Mouse (Mus musculus) retina, postnatal 1 day (tissue): ENCODE data around the gene Hoxd13.
A peak's percentile ranks its signal among the peaks of the same experiment; 100 is the strongest.

Source experiments
- DNase-seq: peaks from one replicate; pipeline ENCODE4 v3.0.0-alpha.2; 2012

The Hoxd13 gene

DNA sequence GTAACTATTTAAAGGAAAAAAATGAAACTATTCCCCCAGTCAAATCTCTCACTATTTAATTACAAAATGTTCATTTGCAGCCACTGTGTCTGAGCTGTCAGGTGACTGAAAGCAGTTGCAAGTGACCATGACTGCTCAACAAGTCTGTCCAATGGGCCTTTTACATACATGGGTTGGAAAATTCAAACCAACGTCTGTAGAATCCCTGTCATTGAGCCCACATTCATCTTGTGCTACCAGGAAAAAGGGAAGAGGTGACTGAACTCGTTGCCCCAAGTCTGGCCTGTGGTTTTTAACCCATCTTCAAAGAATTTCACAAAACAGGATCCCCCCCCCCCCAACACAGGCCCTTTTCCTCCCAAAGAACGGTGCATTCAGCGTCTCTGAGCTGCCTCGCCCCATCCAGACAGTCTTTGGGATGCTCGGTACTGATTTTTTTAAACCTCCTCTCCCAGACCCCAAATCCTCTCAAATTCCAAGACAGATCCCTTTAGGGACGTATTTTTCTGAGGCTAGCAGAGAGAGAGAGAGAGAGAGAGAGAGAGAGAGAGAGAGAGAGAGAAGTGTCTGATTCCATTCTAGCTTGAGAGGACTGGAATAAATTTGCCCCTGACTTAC is 27.8 kb downstream of the Hoxd13 start:
- DNase-seq: no peak

DNA sequence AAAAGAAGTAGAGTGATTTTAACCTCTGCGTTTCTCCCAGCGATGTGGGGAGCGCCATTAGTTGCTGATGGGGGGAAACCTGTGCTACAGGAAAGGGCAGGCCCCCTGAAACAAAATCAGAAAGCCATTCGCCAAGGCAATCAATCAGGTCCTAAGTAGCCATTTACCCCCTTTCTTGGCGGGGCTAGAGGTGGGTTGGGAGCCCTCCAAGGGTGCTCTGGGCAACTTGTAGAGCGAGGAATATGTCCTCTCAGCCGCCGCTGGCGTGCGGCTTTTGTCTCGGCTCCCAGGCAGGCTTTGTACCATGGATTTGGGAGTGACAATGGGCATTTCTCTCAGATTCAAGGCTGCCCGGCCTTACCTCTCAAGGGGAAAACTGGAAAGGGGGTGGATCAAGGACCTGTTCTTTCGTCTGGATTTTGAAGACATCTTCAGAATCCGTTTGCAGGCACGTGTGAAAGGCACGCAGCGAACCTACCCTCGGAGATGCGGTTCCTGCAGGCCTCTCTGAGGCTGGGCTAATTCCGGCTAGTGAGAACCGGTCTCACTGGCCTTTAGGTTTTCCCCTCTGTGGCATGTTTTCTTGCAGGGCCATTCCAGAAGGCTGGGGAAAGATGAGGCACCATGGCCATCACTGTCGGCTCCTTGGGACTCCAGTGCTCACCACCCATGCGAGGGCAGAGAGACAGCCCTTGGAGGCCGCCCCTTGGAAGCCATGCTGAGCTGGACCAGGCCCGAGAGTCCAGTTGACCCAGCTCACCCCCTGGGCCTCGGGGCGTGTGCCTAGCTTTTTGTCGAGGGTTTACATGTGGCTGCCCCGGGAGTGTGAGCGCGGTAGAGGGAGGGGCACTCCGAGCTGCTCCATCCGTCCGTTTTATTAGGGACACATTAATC is 28.6 kb downstream of the Hoxd13 start:
- DNase-seq: no peak

DNA sequence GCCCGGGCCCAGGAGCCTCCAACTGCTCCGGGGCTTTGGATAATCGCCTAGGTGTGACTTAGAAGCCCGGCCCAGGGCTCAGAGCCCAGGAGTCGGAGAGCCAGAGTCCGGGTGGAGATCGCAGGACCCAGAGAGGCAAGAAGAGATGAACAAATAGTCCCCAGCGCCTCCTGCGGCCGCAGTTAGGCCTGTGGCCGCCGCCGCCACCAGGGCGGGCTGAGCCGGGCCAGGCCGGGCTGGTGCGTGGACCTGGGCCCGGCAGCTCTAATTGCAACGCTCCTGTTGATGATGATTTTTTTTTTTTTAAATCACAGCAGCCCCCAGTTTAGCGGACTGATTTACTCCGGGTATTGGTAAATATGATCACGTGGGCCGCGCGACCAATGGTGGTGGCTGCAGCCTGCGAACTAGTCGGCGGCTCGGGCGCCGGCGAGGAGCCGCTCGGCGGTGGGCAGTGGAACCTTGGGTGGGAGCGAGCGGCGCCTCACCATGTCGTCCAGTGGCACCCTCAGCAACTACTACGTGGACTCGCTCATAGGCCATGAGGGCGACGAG is 29.5 kb downstream of the Hoxd13 start, which contains the start of gene Hoxd9:
Hoxd9 (plus strand) TSS at position 161 of the 555 bp plus-strand sequence.
- peak; percentile 68 for DNase-seq

DNA sequence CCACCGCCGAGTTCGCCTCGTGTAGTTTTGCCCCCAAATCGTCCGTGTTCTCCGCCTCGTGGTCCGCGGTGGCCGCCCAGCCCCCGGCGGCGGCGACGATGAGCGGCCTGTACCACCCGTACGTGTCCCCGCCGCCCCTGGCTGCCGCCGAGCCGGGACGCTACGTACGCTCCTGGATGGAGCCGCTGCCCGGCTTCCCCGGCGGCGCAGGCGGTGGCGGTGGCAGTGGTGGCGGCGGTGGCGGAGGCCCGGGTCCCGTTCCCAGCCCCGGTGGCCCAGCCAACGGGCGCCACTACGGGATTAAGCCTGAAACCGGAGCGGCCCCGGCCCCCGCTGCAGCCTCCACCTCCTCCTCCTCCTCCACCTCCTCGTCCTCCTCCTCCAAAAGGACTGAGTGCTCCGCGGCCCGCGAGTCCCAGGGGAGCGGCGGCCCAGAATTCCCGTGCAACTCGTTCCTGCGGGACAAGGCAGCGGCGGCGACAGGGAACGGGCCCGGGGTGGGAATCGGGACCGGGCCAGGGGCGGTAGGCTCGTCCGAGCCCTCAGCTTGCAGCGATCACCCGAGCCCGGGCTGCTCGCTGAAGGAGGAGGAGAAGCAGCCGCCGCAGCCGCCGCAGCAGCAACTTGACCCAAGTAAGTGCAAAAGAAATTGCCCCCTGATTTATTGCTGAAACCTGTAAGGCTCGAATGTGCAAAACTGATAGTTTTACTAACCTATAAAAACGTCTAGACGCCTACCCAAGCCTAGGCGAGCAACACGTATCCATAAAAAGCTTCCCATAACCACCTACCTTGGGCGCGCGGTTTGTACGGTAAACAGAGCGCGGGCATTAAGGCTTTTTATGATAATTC is 30.3 kb downstream of the Hoxd13 start:
- DNase-seq: no peak

- DNase-seq: no peak
Observed at GRCm38 (mm10) chr2:74699053-74699430, 30.9 kb downstream of the Hoxd13 start.

DNA sequence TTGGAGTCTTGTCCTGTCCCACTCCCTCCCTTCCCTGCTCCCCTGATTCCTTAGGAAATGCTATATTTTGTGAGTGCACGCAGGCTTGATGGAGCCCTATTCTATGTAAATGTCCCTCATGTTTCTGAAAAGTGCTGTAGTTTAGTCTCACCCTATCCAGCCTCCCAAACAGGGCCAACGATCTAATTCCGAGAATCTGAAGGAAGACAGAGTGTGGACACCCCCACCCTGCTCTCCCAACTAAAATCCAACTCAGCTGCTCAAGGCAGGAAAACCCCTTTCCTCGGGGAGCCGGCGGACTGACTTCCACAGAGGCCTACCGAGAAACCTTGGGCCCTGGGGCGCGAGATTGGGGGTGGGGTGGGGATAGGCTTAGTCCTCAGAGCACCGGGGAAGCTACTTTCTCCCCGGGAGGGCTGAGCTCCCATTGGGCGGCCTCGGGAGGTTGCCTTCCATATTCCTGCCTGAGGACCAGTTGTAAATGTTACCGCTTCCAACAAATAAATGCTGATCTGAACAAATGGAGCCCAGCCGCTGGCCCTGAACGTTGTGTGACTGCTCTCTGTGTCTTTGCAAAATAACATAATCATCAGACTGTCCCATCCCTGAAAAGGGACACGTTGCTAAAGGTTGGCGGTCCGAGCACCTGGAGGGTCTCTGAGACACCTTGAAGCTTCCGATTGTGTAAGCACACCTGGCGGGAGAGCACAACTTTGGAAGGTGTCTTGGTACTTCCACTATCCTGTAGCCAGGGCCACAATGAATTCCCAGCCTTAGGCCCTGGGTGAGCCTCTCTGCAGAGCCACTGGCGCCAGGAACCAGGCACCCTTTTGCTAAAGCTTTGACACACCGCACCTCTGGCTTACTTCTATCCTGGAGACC is 31.8 kb downstream of the Hoxd13 start:
- DNase-seq: no peak

GRCm38 (mm10) chr2:74700546-74701112 is 32.5 kb downstream of the Hoxd13 start:
- no peak for DNase-seq

GRCm38 (mm10) chr2:74701949-74702819 is 34.1 kb downstream of the Hoxd13 start:
- DNase-seq: peak; percentile 82

DNA sequence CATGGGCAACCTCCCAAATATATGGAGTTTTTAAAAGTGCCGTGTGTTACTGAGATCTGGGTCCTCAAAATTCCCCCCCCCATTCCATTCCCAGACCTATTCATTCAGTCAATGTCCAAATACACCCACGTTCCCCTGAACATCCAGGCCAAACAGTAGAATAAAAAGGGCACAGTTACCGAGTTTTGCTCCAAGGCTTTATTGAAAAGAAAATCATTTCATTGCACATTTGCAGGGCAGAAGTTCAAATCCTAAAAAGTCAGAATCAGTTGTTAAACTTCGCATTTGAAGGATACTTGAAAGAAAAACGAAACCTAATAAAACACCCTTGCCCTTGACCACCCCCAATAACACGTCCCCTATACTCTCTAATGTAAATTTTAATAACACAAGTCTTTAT is 34.7 kb downstream of the Hoxd13 start:
- no peak for DNase-seq

DNA sequence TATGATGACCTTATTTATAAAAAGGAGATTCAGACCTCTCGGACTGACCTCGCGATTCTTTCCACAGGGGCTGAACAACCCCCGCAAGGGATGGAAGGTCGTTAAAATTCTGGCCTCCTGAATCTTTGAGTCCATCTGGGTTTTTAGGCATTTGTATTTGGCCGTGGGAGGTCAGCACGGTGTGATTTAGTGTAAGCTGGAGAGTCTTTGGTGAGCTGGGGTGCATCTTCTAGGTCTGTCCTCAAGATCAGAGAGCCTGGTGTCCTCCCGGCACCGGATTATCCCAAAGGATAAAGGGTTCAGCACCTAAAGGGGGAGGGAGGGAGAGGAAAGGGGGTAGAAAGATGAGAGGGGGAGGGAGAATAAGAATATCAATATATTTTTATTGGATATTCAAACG is 35.2 kb downstream of the Hoxd13 start:
- DNase-seq: no peak

GRCm38 (mm10) chr2:74703720-74704392 is 35.7 kb downstream of the Hoxd13 start:
- no peak for DNase-seq

- DNase-seq: peak; percentile 69
Observed at GRCm38 (mm10) chr2:74704393-74704998, 36.4 kb downstream of the Hoxd13 start, which contains the start of gene Hoxd8. TSS of gene Hoxd8 (plus strand) at chr2:74704615.

DNA sequence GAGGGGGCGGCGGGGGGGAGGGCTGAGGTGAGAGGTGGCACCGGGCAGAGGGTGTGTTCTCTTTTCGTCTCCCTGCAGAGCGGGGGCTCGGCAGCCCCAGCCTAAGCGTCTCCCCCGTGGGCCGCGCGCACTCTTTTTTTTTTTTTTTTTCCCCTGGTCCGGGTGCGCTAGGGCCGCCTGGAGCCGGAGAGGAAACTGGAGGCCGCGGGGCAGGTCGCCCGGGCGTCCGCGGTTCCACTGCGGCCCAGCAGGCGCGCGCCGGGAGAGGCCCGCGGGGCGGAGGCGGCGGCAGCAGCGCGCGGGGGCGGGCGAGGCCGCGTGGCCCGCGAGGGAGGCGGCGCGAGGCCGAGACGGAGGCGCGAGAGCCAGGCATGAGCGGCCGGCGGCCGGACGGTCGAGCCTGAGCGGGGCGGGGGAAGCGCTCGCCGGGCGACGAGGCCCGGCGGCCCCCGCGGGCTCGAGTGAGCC is 36.9 kb downstream of the Hoxd13 start:
- no peak for DNase-seq

GRCm38 (mm10) chr2:74705467-74706089 is 37.5 kb downstream of the Hoxd13 start:
- no peak for DNase-seq

- DNase-seq: no peak
Observed at GRCm38 (mm10) chr2:74706393-74706960, 38.4 kb downstream of the Hoxd13 start.

DNA sequence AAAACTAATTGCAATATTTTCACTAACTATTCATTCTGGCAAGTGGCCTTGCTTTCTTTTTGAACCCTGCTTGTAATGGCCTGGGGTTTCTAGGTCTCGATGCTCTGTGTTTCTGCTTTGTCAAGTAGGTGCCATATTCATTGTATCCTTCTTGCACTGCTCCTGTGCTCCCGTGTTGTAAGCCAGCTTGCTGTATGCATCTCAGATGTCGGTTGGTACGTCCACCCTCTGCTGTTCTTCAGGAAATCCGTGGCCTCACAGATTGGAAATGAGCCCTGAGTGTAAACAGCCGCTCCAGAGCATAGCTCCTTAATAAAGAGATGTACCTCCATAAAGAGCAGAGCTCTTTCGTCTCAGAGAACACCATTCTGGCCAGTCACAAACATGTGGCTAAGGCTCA is 39.5 kb downstream of the Hoxd13 start:
- DNase-seq: no peak

DNA sequence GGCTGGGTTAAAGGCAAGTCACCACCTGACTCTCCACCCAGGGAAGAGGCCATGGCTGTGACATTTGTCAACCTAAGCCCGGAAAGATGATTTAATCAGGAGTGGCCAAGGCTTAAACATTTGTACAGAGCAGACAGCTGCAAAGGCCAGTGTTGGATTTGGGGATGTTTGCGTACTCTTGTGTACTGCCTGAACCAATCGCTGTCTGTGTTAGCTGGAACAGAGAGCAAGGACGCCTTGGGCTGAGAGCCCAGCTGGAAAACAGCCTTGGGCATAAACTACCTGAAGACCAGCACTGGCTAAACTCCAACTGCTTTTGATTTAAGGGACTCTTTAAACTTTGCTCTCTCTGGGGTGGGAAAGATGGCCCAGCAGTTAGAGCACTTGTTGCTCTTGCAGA is 40.6 kb downstream of the Hoxd13 start:
- no peak for DNase-seq
